Mouse (Mus musculus) hindbrain, embryonic 11.5 days (tissue): ENCODE data around the gene Mcm5. TPM values are rescaled to one million over a fixed set of nuclear protein-coding genes. Genes with fewer than 3 reads are reported as not detected.

Experiments
- ATAC-seq: fragments of 200-750 bp; cut with Nextera tagmentation; 2 replicates; pipeline ENCODE4 v1.8.0; 2017; ENCODE audit warnings: mild to moderate bottlenecking, moderate TSS enrichment, moderate library complexity; ENCODE audit not compliant: low FRiP score
- DNase-seq: peaks from one replicate; pipeline ENCODE4 v3.0.0-alpha.2; 2015; ENCODE audit warnings: low spot score
- H3K27ac ChIP-seq: fragments of 300-500 bp; sonication (generic); 2 replicates; pipeline ENCODE4 v1.5.1; 2014; ENCODE audit warnings: mild to moderate bottlenecking, low read depth, low read length
- H3K27me3 ChIP-seq: fragments of 300-500 bp; sonication (generic); 2 replicates; pipeline ENCODE4 v1.6.1; 2014; ENCODE audit warnings: mild to moderate bottlenecking, low read length, moderate library complexity, mixed read lengths; ENCODE audit not compliant: control insufficient read depth, insufficient read depth
- H3K36me3 ChIP-seq: fragments of 300-500 bp; sonication (generic); 2 replicates; pipeline ENCODE4 v1.6.1; 2014; ENCODE audit warnings: mild to moderate bottlenecking, low read length, moderate library complexity, mixed read lengths; ENCODE audit not compliant: control insufficient read depth, insufficient read depth
- H3K4me1 ChIP-seq: fragments of 300-500 bp; sonication (generic); replicated peaks from 2 replicates; pipeline ENCODE4 v1.6.1; 2014; ENCODE audit warnings: low read length, mixed read lengths; ENCODE audit not compliant: control insufficient read depth, insufficient read depth
- H3K4me2 ChIP-seq: fragments of 300-500 bp; sonication (generic); replicated peaks from 2 replicates; pipeline ENCODE4 v1.6.1; 2014; ENCODE audit warnings: mild to moderate bottlenecking, low read depth, low read length
- H3K4me3 ChIP-seq: fragments of 300-500 bp; sonication (generic); 2 replicates; pipeline ENCODE4 v1.5.1; 2014; ENCODE audit warnings: low read depth, low read length
- H3K9ac ChIP-seq: fragments of 300-500 bp; sonication (generic); 2 replicates; pipeline ENCODE4 v1.6.1; 2014; ENCODE audit warnings: low read depth, low read length
- H3K9me3 ChIP-seq: fragments of 300-500 bp; sonication (generic); 2 replicates; pipeline ENCODE4 v1.6.1; 2016; ENCODE audit warnings: low read length; ENCODE audit not compliant: control insufficient read depth
- WGBS: fragments of 180-500 bp; shearing (Covaris S2); extraction: QIAGEN DNeasy Blood & Tissue Kit; methylation state at CpG from one replicate; pipeline ENCODE4 v1.1.7; 2014; 5-methylcytosine and 5-hydroxymethylcytosine counted together
- polyA plus RNA-seq: library from polyadenylated mRNA; unstranded; fragments of >200 nt; fragmentation: Nextera tagmentation; extraction: Ambion mirVana; gene quantifications from 2 replicates; pipeline ENCODE4 v1.2.1, GENCODE M21; 2014

Gene Mcm5
- polyA plus RNA-seq, 1 experiment from 2014 or later: 133 TPM

- Histone ChIP-seq H3K4me3 (no peak overlapping the region), H3K27ac (no peak overlapping the region), H3K4me2 (no peak overlapping the region), H3K9ac (no peak overlapping the region), H3K36me3 (no peaks in the 10 kb centered on the region), H3K9me3 (no peaks in the 10 kb centered on the region), H3K27me3 (no peaks in the 10 kb centered on the region), H3K4me1 (no peaks in the 10 kb centered on the region)
- ATAC-seq (no peak), DNase-seq (no peak)
- 80% methylated on average over 6 of the region's 6 CpGs for WGBS
Measured at GRCm38 (mm10) chr8:75172009-75172685, 62.8 kb downstream of the Mcm5 start.

Other genes starting within 250 kb of the Mcm5 start
- not detected in 2 replicates for gene Isx, start 236.4 kb upstream of the Mcm5 start, polyA plus RNA-seq
- gene Hmgxb4, start 116.2 kb upstream of the Mcm5 start, polyA plus RNA-seq: 42.7 and 56.1 TPM in 2 replicates
- 25.0 and 25.2 TPM in 2 replicates for gene Tom1, start 75.9 kb upstream of the Mcm5 start, polyA plus RNA-seq
- gene Hmox1, start 15.9 kb upstream of the Mcm5 start, polyA plus RNA-seq: 9.2 and 15.1 TPM in 2 replicates
- gene Rasd2, start 104.4 kb downstream of the Mcm5 start, polyA plus RNA-seq: 0.19 and 0.32 TPM in 2 replicates